In the genomic region with DNA sequence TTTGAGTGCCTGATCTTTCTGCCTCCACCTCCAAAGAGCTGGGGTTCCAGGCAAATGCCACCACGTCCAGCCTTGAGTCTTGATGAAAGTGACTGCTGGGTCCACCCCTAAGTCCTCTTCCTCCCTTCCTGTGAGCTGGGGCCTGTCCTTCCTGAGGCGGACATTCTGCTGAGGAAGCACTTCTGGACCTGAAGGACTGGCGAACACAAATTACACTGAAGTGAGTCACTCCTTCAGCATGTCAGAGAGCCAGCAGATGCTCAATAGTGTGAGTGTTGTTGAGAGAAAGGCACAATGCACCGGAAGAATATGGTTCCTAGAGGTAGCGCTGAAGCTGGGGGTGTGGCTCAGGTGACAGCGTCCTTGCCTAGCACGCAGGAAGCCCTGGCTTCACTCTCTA, we compare ENCODE assay signal across 12 mouse cellular contexts. TPM values are rescaled to one million over a fixed set of nuclear protein-coding genes. Genes with fewer than 3 reads are reported as not detected.
DNase-seq lines count a peak whose midpoint lies in the region; ATAC-seq and TF ChIP-seq lines count a peak whose summit lies in the region.
"Had no signal": no experiment of that assay in that cellular context is flagged by ENCODE, and none has a peak within 500 bp of the region (broad histone marks: within the 10 kb centered on the region; RNA-seq: fewer than 3 reads in every experiment).

No protein-coding gene starts in this region.

- H3K4me1 ChIP-seq in kidney, embryonic 16.5 days (ENCODE audit: insufficient read depth, low read length): peaks cover 5% of the 10 kb centered on the region
- H3K4me1 ChIP-seq in embryonic facial prominence, embryonic 10.5 days: peaks cover 70% of the 10 kb centered on the region
- 0 out of 2 replicates have a peak, but pooled peaks cover 4% of the 10 kb centered on the region for H3K4me1 ChIP-seq in lung, postnatal 0 days (ENCODE audit: insufficient read depth, low read depth, low read length)

- H3K9ac ChIP-seq in kidney, embryonic 16.5 days (replicated peaks; ENCODE audit: low read length): no peak overlapping the region
- H3K9ac ChIP-seq in lung, postnatal 0 days (replicated peaks; ENCODE audit: low read depth): no peak overlapping the region
- H3K9ac ChIP-seq: neural tube, embryonic 13.5 days had no signal

- no peak overlapping the region for H3K4me2 ChIP-seq in kidney, embryonic 16.5 days (replicated peaks; ENCODE audit: low read depth, low read length)
- no peak overlapping the region for H3K4me2 ChIP-seq in lung, postnatal 0 days (replicated peaks; ENCODE audit: low read depth, low read length)
- H3K4me2 ChIP-seq: neural tube, embryonic 13.5 days had no signal

- H3K4me3 ChIP-seq in kidney, embryonic 16.5 days (ENCODE audit: low read length): no peak overlapping the region
- H3K4me3 ChIP-seq in embryonic facial prominence, embryonic 10.5 days: no peak overlapping the region
- H3K4me3 ChIP-seq in lung, postnatal 0 days (ENCODE audit: low read depth, low read length): no peak overlapping the region
- H3K4me3 ChIP-seq: midbrain, embryonic 10.5 days; neural tube, embryonic 13.5 days had no signal

- no peak for TF ChIP-seq CTCF in lung, postnatal 0 days (IDR thresholded peaks at IDR 0.05)

- DNase-seq in kidney, adult 11 months: no peak
- peak; percentile 79 for DNase-seq in NIH3T3 (ENCODE audit: low read depth)
- DNase-seq in embryonic facial prominence, embryonic 10.5 days (ENCODE audit: low spot score): no peak
- peak; percentile 85 for DNase-seq in lung, postnatal 0 days (ENCODE audit: low spot score)
- DNase-seq in spleen, postnatal 36 days (ENCODE audit: low spot score in 2 of 2): no peak
- DNase-seq in retina, postnatal 1 day: no peak
- DNase-seq: embryo, embryonic 11 days; kidney, adult 18-20 months had no signal

- WGBS in kidney, embryonic 16.5 days: 37% methylated on average over 7 of the region's 7 CpGs
- 71% methylated on average over 7 of the region's 7 CpGs for WGBS in embryonic facial prominence, embryonic 10.5 days
- WGBS in lung, postnatal 0 days: 14% methylated on average over 7 of the region's 7 CpGs

- H3K27ac ChIP-seq in kidney, embryonic 16.5 days (ENCODE audit: low read length): peak overlapping the region; percentile 50; the same call in 1 of the 2 replicates
- peak overlapping the region; percentile 65 for H3K27ac ChIP-seq in embryonic facial prominence, embryonic 10.5 days (replicated peaks)
- H3K27ac ChIP-seq in lung, postnatal 0 days (ENCODE audit: low read length): peak overlapping the region; percentile 51
- H3K27ac ChIP-seq: midbrain, embryonic 10.5 days; neural tube, embryonic 13.5 days had no signal

- H3K27me3 ChIP-seq in kidney, embryonic 16.5 days (ENCODE audit: insufficient read depth, low read length): no peaks in the 10 kb centered on the region
- H3K27me3 ChIP-seq in embryonic facial prominence, embryonic 10.5 days (replicated peaks; ENCODE audit: low read depth, poor library complexity, severe bottlenecking): no peaks in the 10 kb centered on the region
- H3K27me3 ChIP-seq in lung, postnatal 0 days (replicated peaks; ENCODE audit: insufficient read depth, low read length): no peaks in the 10 kb centered on the region

- no peaks in the 10 kb centered on the region for H3K36me3 ChIP-seq in kidney, embryonic 16.5 days (ENCODE audit: insufficient read depth, low read length)
- H3K36me3 ChIP-seq in embryonic facial prominence, embryonic 10.5 days (replicated peaks): peaks cover 30% of the 10 kb centered on the region
- no peaks in the 10 kb centered on the region for H3K36me3 ChIP-seq in lung, postnatal 0 days (ENCODE audit: insufficient read depth, low read length)
- H3K36me3 ChIP-seq: G1E; midbrain, embryonic 10.5 days had no signal

- H3K9me3 ChIP-seq in kidney, embryonic 16.5 days (ENCODE audit: low read length): no peaks in the 10 kb centered on the region
- H3K9me3 ChIP-seq in embryonic facial prominence, embryonic 10.5 days: no peaks in the 10 kb centered on the region
- no peaks in the 10 kb centered on the region for H3K9me3 ChIP-seq in lung, postnatal 0 days (ENCODE audit: low read length)
- H3K9me3 ChIP-seq: G1E; midbrain, embryonic 10.5 days; neural tube, embryonic 13.5 days had no signal

- ATAC-seq in kidney, embryonic 16.5 days (ENCODE audit: low FRiP score, low TSS enrichment): 0 out of 2 replicates have a peak, but pooled peaks have one; percentile 25
- ATAC-seq in lung, postnatal 0 days: peak; percentile 79

- TF ChIP-seq EP300 in lung, postnatal 0 days (IDR thresholded peaks at IDR 0.05): no peak

RNA-seq across cellular contexts. Expression of gene Ciz1, which starts 26.8 kb away (rescaled TPM):
- polyA plus RNA-seq in kidney, embryonic 16.5 days (2015; fragmentation: Nextera tagmentation; extraction: Ambion mirVana): 54.9 and 66.7 TPM in 2 replicates
- 65.8 and 66.4 TPM in 2 replicates for polyA plus RNA-seq in embryonic facial prominence, embryonic 10.5 days (2016; fragmentation: Nextera tagmentation; extraction: Ambion mirVana)
- polyA plus RNA-seq in lung, postnatal 0 days (2015; fragmentation: Nextera tagmentation; extraction: Ambion mirVana): 20.1 and 20.4 TPM in 2 replicates

RNA-seq across cellular contexts. Expression of gene Dnm1, which starts 27.8 kb away (rescaled TPM):
- polyA plus RNA-seq in kidney, embryonic 16.5 days (2015; fragmentation: Nextera tagmentation; extraction: Ambion mirVana): 5.4 TPM in 2 replicates
- 20.7 and 23.5 TPM in 2 replicates for polyA plus RNA-seq in embryonic facial prominence, embryonic 10.5 days (2016; fragmentation: Nextera tagmentation; extraction: Ambion mirVana)
- polyA plus RNA-seq in lung, postnatal 0 days (2015; fragmentation: Nextera tagmentation; extraction: Ambion mirVana): 5.0 and 5.1 TPM in 2 replicates

RNA-seq across cellular contexts. Expression of gene Swi5, which starts 37.5 kb away (rescaled TPM):
- polyA plus RNA-seq in kidney, embryonic 16.5 days (2015; fragmentation: Nextera tagmentation; extraction: Ambion mirVana): 407 and 433 TPM in 2 replicates
- 522 and 535 TPM in 2 replicates for polyA plus RNA-seq in embryonic facial prominence, embryonic 10.5 days (2016; fragmentation: Nextera tagmentation; extraction: Ambion mirVana)
- polyA plus RNA-seq in lung, postnatal 0 days (2015; fragmentation: Nextera tagmentation; extraction: Ambion mirVana): 290 and 299 TPM in 2 replicates

RNA-seq across cellular contexts. Expression of gene Golga2, which starts 38.2 kb away (rescaled TPM):
- polyA plus RNA-seq in kidney, embryonic 16.5 days (2015; fragmentation: Nextera tagmentation; extraction: Ambion mirVana): 26.6 and 28.0 TPM in 2 replicates
- 20.2 and 22.5 TPM in 2 replicates for polyA plus RNA-seq in embryonic facial prominence, embryonic 10.5 days (2016; fragmentation: Nextera tagmentation; extraction: Ambion mirVana)
- polyA plus RNA-seq in lung, postnatal 0 days (2015; fragmentation: Nextera tagmentation; extraction: Ambion mirVana): 20.0 and 21.9 TPM in 2 replicates

RNA-seq across cellular contexts. Expression of gene 1110008P14Rik, which starts 56.4 kb away (rescaled TPM):
- 50.1 and 51.6 TPM in 2 replicates for polyA plus RNA-seq in kidney, embryonic 16.5 days (2015; fragmentation: Nextera tagmentation; extraction: Ambion mirVana)
- polyA plus RNA-seq in embryonic facial prominence, embryonic 10.5 days (2016; fragmentation: Nextera tagmentation; extraction: Ambion mirVana): 35.0 and 39.3 TPM in 2 replicates
- polyA plus RNA-seq in lung, postnatal 0 days (2015; fragmentation: Nextera tagmentation; extraction: Ambion mirVana): 73.4 and 78.1 TPM in 2 replicates

Comparison
In these comparisons a context has a peak if more than half of its experiments do, and no peak if none do; other contexts are left out.
1. DNase-seq: peak in NIH3T3 (single experiment) and lung, postnatal 0 days (single experiment); none in kidney, adult 11 months (single experiment), embryonic facial prominence, embryonic 10.5 days (single experiment), spleen, postnatal 36 days (0 of 2) and retina, postnatal 1 day (single experiment).
2. Peak in every context shown above with its lines, with median percentiles within 50 percentile points of each other: H3K27ac ChIP-seq.